Mouse (Mus musculus) hindbrain, embryonic 14.5 days (tissue): ENCODE data around the gene Rnase12. TPM values are rescaled to one million over a fixed set of nuclear protein-coding genes. Genes with fewer than 3 reads are reported as not detected.

Experiments used
- ATAC-seq: fragments of 200-750 bp; cut with Nextera tagmentation; 2 replicates; pipeline ENCODE4 v1.8.0; 2017; ENCODE audit warnings: moderate number of reproducible peaks, mild to moderate bottlenecking, moderate TSS enrichment, moderate library complexity; ENCODE audit not compliant: low FRiP score
- DNase-seq: peaks from one replicate; pipeline ENCODE4 v3.0.0-alpha.2; 2015; ENCODE audit warnings: low spot score
- H3K27ac ChIP-seq: fragments of 300-500 bp; sonication (generic); 2 replicates; pipeline ENCODE4 v1.5.1; 2014; ENCODE audit warnings: mild to moderate bottlenecking, moderate library complexity
- H3K27me3 ChIP-seq: fragments of 300-500 bp; sonication (generic); 2 replicates; pipeline ENCODE4 v1.6.1; 2014; ENCODE audit warnings: mild to moderate bottlenecking, low read length, mixed read lengths; ENCODE audit not compliant: control insufficient read depth, insufficient read depth
- H3K36me3 ChIP-seq: fragments of 300-500 bp; sonication (generic); replicated peaks from 2 replicates; pipeline ENCODE4 v1.6.1; 2014; ENCODE audit not compliant: control insufficient read depth, insufficient read depth
- H3K4me1 ChIP-seq: fragments of 300-500 bp; sonication (generic); replicated peaks from 2 replicates; pipeline ENCODE4 v1.6.1; 2014; ENCODE audit warnings: antibody characterized with exemption, low read length, mixed read lengths; ENCODE audit not compliant: control insufficient read depth, insufficient read depth
- H3K4me2 ChIP-seq: fragments of 300-500 bp; sonication (generic); replicated peaks from 2 replicates; pipeline ENCODE4 v1.6.1; 2014; ENCODE audit warnings: mild to moderate bottlenecking, moderate library complexity
- H3K4me3 ChIP-seq: fragments of 300-500 bp; sonication (generic); replicated peaks from 2 replicates; pipeline ENCODE4 v1.5.1; 2014; ENCODE audit warnings: mild to moderate bottlenecking, low read length
- H3K9ac ChIP-seq: fragments of 300-500 bp; sonication (generic); 2 replicates; pipeline ENCODE4 v1.6.1; 2014
- H3K9me3 ChIP-seq: fragments of 300-500 bp; sonication (generic); 2 replicates; pipeline ENCODE4 v1.6.1; 2016; ENCODE audit warnings: low read length; ENCODE audit not compliant: control insufficient read depth
- WGBS: fragments of 180-500 bp; shearing (Covaris S2); extraction: QIAGEN DNeasy Blood & Tissue Kit; methylation state at CpG from one replicate; pipeline ENCODE4 v1.1.7; 2014; 5-methylcytosine and 5-hydroxymethylcytosine counted together
- polyA plus RNA-seq: library from polyadenylated mRNA; unstranded; fragments of >200 nt; fragmentation: Nextera tagmentation; extraction: Ambion mirVana; gene quantifications from 2 replicates; pipeline ENCODE4 v1.2.1, GENCODE M21; 2014

Gene Rnase12
- polyA plus RNA-seq, 1 experiment from 2014 or later = not detected

GRCm38 (mm10) chr14:51088166-51088969 is 30.9 kb upstream of the Rnase12 start:
- Histone ChIP-seq H3K36me3 (no peaks in the 10 kb centered on the region), H3K9me3 (no peaks in the 10 kb centered on the region), H3K9ac (peak overlapping the region; percentile 54), H3K4me1 (no peaks in the 10 kb centered on the region; the same call in none of the 2 replicates), H3K27me3 (peaks cover 13% of the 10 kb centered on the region), H3K4me3 (peak overlapping the region; percentile 56), H3K27ac (peak overlapping the region; percentile 64), H3K4me2 (peak overlapping the region; percentile 80)
- ATAC-seq (peak; percentile 25), DNase-seq (peak; percentile 88)
- under 1% methylated on average over 23 of the region's 23 CpGs for WGBS

- Histone ChIP-seq H3K4me3 (peak overlapping the region; percentile 56), H3K36me3 (no peaks in the 10 kb centered on the region), H3K9ac (peak overlapping the region; percentile 14; the same call in 1 of the 2 replicates), H3K4me2 (peak overlapping the region; percentile 80), H3K27me3 (peaks cover 17% of the 10 kb centered on the region), H3K27ac (no peak overlapping the region), H3K4me1 (no peaks in the 10 kb centered on the region; the same call in none of the 2 replicates), H3K9me3 (no peaks in the 10 kb centered on the region)
- no peak for DNase-seq
- 10% methylated on average over 9 of the region's 9 CpGs for WGBS
- ATAC-seq = no peak
Measured at GRCm38 (mm10) chr14:51087762-51088161, 30.3 kb upstream of the Rnase12 start.

- Histone ChIP-seq H3K9me3 (no peaks in the 10 kb centered on the region), H3K4me3 (no peak overlapping the region), H3K27ac (no peak overlapping the region), H3K27me3 (peaks cover 25% of the 10 kb centered on the region), H3K4me1 (no peaks in the 10 kb centered on the region; the same call in 1 of the 2 replicates), H3K9ac (no peak overlapping the region), H3K36me3 (no peaks in the 10 kb centered on the region), H3K4me2 (no peak overlapping the region)
- DNase-seq (no peak), ATAC-seq (no peak)
- WGBS = 76% methylated on average over 4 of the region's 4 CpGs
Measured at GRCm38 (mm10) chr14:51085911-51086310, 28.4 kb upstream of the Rnase12 start.

- Histone ChIP-seq H3K9me3 (no peaks in the 10 kb centered on the region), H3K4me2 (no peak overlapping the region), H3K36me3 (no peaks in the 10 kb centered on the region), H3K27me3 (peaks cover 27% of the 10 kb centered on the region), H3K4me3 (no peak overlapping the region), H3K27ac (no peak overlapping the region), H3K4me1 (no peaks in the 10 kb centered on the region; the same call in 1 of the 2 replicates), H3K9ac (no peak overlapping the region)
- ATAC-seq (no peak), DNase-seq (no peak)
- WGBS = 96% methylated on average over 2 of the region's 2 CpGs
Measured at GRCm38 (mm10) chr14:51085086-51085485, 27.6 kb upstream of the Rnase12 start.

- 14% methylated on average over 7 of the region's 7 CpGs for WGBS
- Histone ChIP-seq H3K4me2 (peak overlapping the region; percentile 77), H3K9ac (no peak overlapping the region), H3K9me3 (no peaks in the 10 kb centered on the region), H3K4me1 (no peaks in the 10 kb centered on the region; the same call in 1 of the 2 replicates), H3K4me3 (peak overlapping the region; percentile 48), H3K27me3 (peaks cover 27% of the 10 kb centered on the region), H3K27ac (no peak overlapping the region), H3K36me3 (no peaks in the 10 kb centered on the region)
- DNase-seq = no peak
- ATAC-seq = no peak
Measured at GRCm38 (mm10) chr14:51083805-51084204, 26.3 kb upstream of the Rnase12 start.

- H3K4me2 ChIP-seq = peak overlapping the region; percentile 77
- ATAC-seq = peak; percentile 73; the same call in 1 of the 2 replicates
- DNase-seq = peak; percentile 67
- H3K36me3 ChIP-seq = no peaks in the 10 kb centered on the region
- peak overlapping the region; percentile 58 for H3K9ac ChIP-seq
- H3K27me3 ChIP-seq = peaks cover 27% of the 10 kb centered on the region
- no peak overlapping the region for H3K27ac ChIP-seq
- H3K4me1 ChIP-seq = no peaks in the 10 kb centered on the region
- H3K9me3 ChIP-seq = no peaks in the 10 kb centered on the region
- peak overlapping the region; percentile 48 for H3K4me3 ChIP-seq
- 3% methylated on average over 38 of the region's 40 CpGs for WGBS
Measured at GRCm38 (mm10) chr14:51082599-51083581, 25.4 kb upstream of the Rnase12 start.

GRCm38 (mm10) chr14:51081035-51081434 is 23.6 kb upstream of the Rnase12 start:
- Histone ChIP-seq H3K4me1 (no peaks in the 10 kb centered on the region), H3K4me3 (no peak overlapping the region), H3K9ac (no peak overlapping the region), H3K9me3 (no peaks in the 10 kb centered on the region), H3K36me3 (no peaks in the 10 kb centered on the region), H3K4me2 (no peak overlapping the region), H3K27ac (no peak overlapping the region), H3K27me3 (peaks cover 27% of the 10 kb centered on the region)
- ATAC-seq (no peak), DNase-seq (no peak)
- 88% methylated on average over 2 of the region's 2 CpGs for WGBS

GRCm38 (mm10) chr14:51079180-51079579 is 21.7 kb upstream of the Rnase12 start:
- Histone ChIP-seq H3K27me3 (peaks cover 22% of the 10 kb centered on the region), H3K36me3 (no peaks in the 10 kb centered on the region), H3K4me3 (no peak overlapping the region), H3K27ac (no peak overlapping the region), H3K9ac (no peak overlapping the region), H3K9me3 (no peaks in the 10 kb centered on the region), H3K4me1 (no peaks in the 10 kb centered on the region), H3K4me2 (no peak overlapping the region)
- DNase-seq = no peak
- 91% methylated on average over 1 of the region's 1 CpGs for WGBS
- ATAC-seq = no peak

- Histone ChIP-seq H3K9ac (no peak within 1 kb of the TSS), H3K9me3 (no peaks in the 10 kb centered on the region), H3K27me3 (no peaks in the 10 kb centered on the region), H3K4me1 (no peaks in the 10 kb centered on the region), H3K4me2 (no peak within 1 kb of the TSS), H3K4me3 (no peak within 1 kb of the TSS), H3K27ac (no peak within 1 kb of the TSS), H3K36me3 (no peaks in the 10 kb centered on the region)
- no peak for ATAC-seq
- WGBS = 92% methylated on average over 3 of the region's 3 CpGs
- no peak for DNase-seq
Measured at GRCm38 (mm10) chr14:51074335-51074734, 16.9 kb upstream of the Rnase12 start, which contains the start of gene Olfr750. TSS of gene Olfr750 (minus strand) at chr14:51074435.
